Mouse (Mus musculus) limb, embryonic 11.5 days (tissue): Measurements from ENCODE around the gene Spats2. TPM values are rescaled to one million over a fixed set of nuclear protein-coding genes. Genes with fewer than 3 reads are reported as not detected.

Source experiments
- ATAC-seq: fragments of 200-750 bp; cut with Nextera tagmentation; 2 replicates; pipeline ENCODE4 v1.8.0; 2017; ENCODE audit warnings: low read depth; ENCODE audit not compliant: insufficient number of reproducible peaks, low FRiP score, low TSS enrichment
- DNase-seq: peaks from one replicate; pipeline ENCODE4 v3.0.0-alpha.2; 2015; ENCODE audit warnings: low spot score
- H3K27ac ChIP-seq: fragments of 300-500 bp; sonication (generic); replicated peaks from 2 replicates; pipeline ENCODE4 v1.5.1; 2014; ENCODE audit warnings: low read depth, mild to moderate bottlenecking, low read length
- H3K27me3 ChIP-seq: fragments of 300-500 bp; sonication (generic); 2 replicates; pipeline ENCODE4 v1.6.1; 2014; ENCODE audit warnings: mild to moderate bottlenecking, low read length, mixed read lengths; ENCODE audit not compliant: control insufficient read depth, insufficient read depth
- H3K36me3 ChIP-seq: fragments of 300-500 bp; sonication (generic); 2 replicates; pipeline ENCODE4 v1.6.1; 2014; ENCODE audit warnings: mild to moderate bottlenecking, low read length, moderate library complexity, mixed read lengths; ENCODE audit not compliant: control insufficient read depth, insufficient read depth
- H3K4me1 ChIP-seq: fragments of 300-500 bp; sonication (generic); 2 replicates; pipeline ENCODE4 v1.6.1; 2014; ENCODE audit warnings: low read length, mixed read lengths; ENCODE audit not compliant: control insufficient read depth, insufficient read depth
- H3K4me2 ChIP-seq: fragments of 300-500 bp; sonication (generic); 2 replicates; pipeline ENCODE4 v1.6.1; 2014; ENCODE audit warnings: low read depth, mild to moderate bottlenecking, moderate library complexity; ENCODE audit not compliant: severe bottlenecking
- H3K4me3 ChIP-seq: fragments of 300-500 bp; sonication (generic); 2 replicates; pipeline ENCODE4 v1.5.1; 2014; ENCODE audit warnings: low read depth, low read length
- H3K9ac ChIP-seq: fragments of 300-500 bp; sonication (generic); 2 replicates; pipeline ENCODE4 v1.6.1; 2014; ENCODE audit warnings: mild to moderate bottlenecking, low read length
- H3K9me3 ChIP-seq: fragments of 300-500 bp; sonication (generic); 2 replicates; pipeline ENCODE4 v1.6.1; 2016; ENCODE audit warnings: low read length; ENCODE audit not compliant: control insufficient read depth
- WGBS: fragments of 180-500 bp; shearing (Covaris S2); extraction: QIAGEN DNeasy Blood & Tissue Kit; methylation state at CpG from one replicate; pipeline ENCODE4 v1.1.7; 2014; 5-methylcytosine and 5-hydroxymethylcytosine counted together
- polyA plus RNA-seq: library from polyadenylated mRNA; unstranded; fragments of >200 nt; fragmentation: Nextera tagmentation; extraction: Ambion mirVana; gene quantifications from 2 replicates; pipeline ENCODE4 v1.2.1, GENCODE M21; 2014

The Spats2 gene
- polyA plus RNA-seq, 1 experiment from 2014 or later = 70.1 TPM

DNA sequence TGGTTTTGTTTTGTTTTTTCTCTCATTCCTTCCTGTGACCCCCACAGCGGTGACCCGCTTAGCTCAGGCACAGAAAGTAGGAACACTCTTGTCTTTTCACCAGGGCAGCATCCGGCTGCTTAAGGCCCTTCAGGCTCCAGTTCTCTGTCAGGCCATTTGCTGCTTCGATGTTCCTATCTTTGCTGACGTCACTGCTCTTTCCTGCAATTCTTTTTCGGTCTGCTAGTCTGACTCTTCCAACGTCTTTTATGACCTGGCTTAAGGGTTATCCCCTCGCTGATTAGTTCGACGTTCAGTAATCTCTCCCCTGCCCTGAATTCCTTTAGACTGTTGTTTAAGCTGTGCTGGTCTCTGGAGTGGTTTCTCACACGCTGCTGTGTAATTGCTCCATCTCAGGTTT lies 9.2 kb upstream of the Spats2 start:
- Histone ChIP-seq H3K9me3 (no peaks in the 10 kb centered on the region), H3K27me3 (no peaks in the 10 kb centered on the region), H3K4me1 (no peaks in the 10 kb centered on the region), H3K4me3 (no peak overlapping the region), H3K27ac (no peak overlapping the region), H3K36me3 (no peaks in the 10 kb centered on the region), H3K4me2 (no peak overlapping the region), H3K9ac (no peak overlapping the region)
- no peak for DNase-seq
- 53% methylated on average over 11 of the region's 11 CpGs for WGBS
- no peak for ATAC-seq

GRCm38 (mm10) chr15:99120814-99121213 lies 4.9 kb upstream of the Spats2 start:
- Histone ChIP-seq H3K4me2 (no peak overlapping the region), H3K9ac (no peak overlapping the region)
- WGBS = 16% methylated on average over 11 of the region's 11 CpGs

GRCm38 (mm10) chr15:99122642-99123041 lies 3.1 kb upstream of the Spats2 start:
- no peak overlapping the region for H3K27ac ChIP-seq
- H3K36me3 ChIP-seq = no peaks in the 10 kb centered on the region
- H3K27me3 ChIP-seq = no peaks in the 10 kb centered on the region
- 73% methylated on average over 2 of the region's 2 CpGs for WGBS
- DNase-seq = no peak
- H3K4me2 ChIP-seq = no peak overlapping the region
- no peak for ATAC-seq
- no peaks in the 10 kb centered on the region for H3K9me3 ChIP-seq
- H3K4me1 ChIP-seq = no peaks in the 10 kb centered on the region
- no peak overlapping the region for H3K9ac ChIP-seq
- H3K4me3 ChIP-seq = no peak overlapping the region

More at GRCm38 (mm10) chr15:99120814-99121213, 4.9 kb upstream of the Spats2 start:
- H3K27ac ChIP-seq = no peak overlapping the region
- H3K4me3 ChIP-seq = no peak overlapping the region
- ATAC-seq (no peak), DNase-seq (no peak)
- no peaks in the 10 kb centered on the region for H3K27me3 ChIP-seq
- H3K4me1 ChIP-seq = no peaks in the 10 kb centered on the region
- no peaks in the 10 kb centered on the region for H3K36me3 ChIP-seq
- no peaks in the 10 kb centered on the region for H3K9me3 ChIP-seq

DNA sequence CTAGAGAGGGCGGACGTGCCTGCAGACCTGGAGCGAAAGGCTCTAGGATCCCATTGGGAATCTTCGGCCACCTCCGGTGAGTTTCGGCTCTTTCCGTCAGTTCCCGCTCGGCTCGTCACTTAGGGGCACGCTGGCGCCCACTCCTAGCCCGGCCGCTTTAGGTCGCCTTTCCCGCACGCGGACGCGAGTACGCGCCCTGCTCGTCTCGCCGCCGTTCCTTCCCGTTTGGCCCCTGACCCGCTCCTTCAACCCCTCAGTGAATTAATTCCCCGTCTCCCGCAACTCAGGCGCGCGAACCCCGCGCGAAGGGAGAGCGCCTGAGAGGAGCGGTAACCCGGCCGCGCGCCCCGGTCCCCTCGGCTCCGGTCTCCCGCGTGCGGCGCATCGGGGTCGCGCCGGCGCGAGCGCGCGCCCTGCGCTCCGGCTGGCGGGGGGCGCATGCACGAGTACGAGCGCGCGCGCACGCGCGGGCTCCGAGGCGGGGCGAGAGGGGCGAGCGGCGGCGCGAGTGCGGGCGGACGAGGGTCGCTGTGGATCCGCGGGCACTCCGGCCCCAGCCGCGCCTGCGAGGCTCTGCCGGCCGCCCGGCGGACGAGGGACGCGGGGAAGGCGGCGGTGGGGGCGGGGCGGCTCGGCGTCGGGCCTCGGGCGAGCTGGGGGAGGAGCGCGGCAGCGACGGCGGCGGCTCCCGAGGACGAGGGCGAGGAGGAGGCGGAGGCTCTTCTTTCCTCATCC lies 532 bp downstream of the Spats2 start:
- Histone ChIP-seq H3K4me2 (peak overlapping the region; percentile 75), H3K27me3 (no peaks in the 10 kb centered on the region), H3K9ac (peak overlapping the region; percentile 93), H3K36me3 (peaks cover 2% of the 10 kb centered on the region; the same call in 1 of the 2 replicates), H3K4me1 (peaks cover 12% of the 10 kb centered on the region; the same call in 1 of the 2 replicates), H3K9me3 (no peaks in the 10 kb centered on the region), H3K27ac (peak overlapping the region; percentile 92), H3K4me3 (peak overlapping the region; percentile 59)
- WGBS = under 1% methylated on average over 76 of the region's 115 CpGs
- ATAC-seq (peak; percentile 90), DNase-seq (peak; percentile 96)

DNA sequence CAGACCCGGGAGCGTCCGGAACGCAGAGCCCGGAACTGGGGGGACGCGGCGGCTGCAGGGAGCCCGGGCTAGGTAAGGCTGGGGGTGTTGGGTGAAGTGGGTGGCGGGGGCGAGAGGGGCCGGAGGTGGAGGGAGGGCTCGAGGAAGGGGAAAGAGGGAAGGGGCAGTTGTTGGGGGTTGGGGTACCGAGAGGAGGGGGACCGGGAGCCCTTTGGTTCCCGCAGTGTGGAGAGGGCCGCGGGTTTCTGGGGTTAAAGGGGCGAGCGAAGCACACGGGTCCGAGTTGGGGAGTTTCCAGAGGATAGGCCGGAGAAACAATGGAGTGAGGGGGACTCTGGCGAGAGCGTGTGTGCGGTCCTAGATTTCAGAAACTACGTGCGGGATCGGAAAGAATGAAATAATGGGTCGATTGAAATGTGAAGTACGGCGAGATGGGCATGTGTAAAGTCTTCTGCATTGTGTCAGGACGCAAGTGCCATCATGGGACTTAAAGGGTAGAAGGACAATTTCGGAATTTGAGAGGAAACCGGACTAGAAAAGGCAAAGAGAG lies 1.2 kb downstream of the Spats2 start:
- H3K9me3 ChIP-seq = no peaks in the 10 kb centered on the region
- peak overlapping the region; percentile 59 for H3K4me3 ChIP-seq
- peak overlapping the region; percentile 92 for H3K27ac ChIP-seq
- ATAC-seq = peak; percentile 48
- DNase-seq = no peak
- H3K27me3 ChIP-seq = no peaks in the 10 kb centered on the region
- peak overlapping the region; percentile 75 for H3K4me2 ChIP-seq
- peak overlapping the region; percentile 93 for H3K9ac ChIP-seq
- H3K36me3 ChIP-seq = peaks cover 2% of the 10 kb centered on the region; the same call in 1 of the 2 replicates
- peaks cover 12% of the 10 kb centered on the region; the same call in 1 of the 2 replicates for H3K4me1 ChIP-seq
- under 1% methylated on average over 33 of the region's 35 CpGs for WGBS

DNA sequence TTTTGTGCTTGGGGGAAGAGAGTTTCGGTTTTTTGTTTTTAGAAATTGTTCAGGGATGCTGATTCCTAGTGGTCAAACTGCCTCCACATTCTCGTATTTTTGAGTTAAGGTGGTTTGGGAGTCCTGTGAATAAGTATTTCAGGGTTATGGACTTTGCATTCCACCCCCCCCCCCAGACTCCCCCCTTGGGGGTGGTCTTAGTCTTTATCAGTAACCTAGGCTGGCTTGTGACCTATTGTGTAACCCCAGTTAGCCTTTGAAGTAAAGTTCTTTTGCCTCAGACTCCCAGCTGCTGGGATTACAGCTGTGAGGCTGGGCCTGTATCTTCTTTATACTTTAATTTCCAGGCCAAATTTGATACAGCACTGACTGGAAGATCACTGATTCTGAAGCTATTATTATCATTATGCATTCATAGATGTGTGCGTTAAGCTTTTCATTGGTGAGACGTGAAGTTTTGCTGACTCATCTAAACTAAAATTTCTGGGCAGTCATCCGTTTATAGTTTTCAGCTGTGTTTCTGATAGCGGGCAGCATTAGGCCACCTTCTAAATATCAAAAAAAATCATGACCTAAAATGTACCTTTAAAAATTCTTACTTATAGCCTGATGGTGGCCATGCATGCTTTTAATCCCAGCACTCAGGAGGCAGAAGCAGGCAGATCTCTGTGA lies 2.3 kb downstream of the Spats2 start:
- 0 out of 2 replicates have a peak overlapping the region, but pooled peaks have one; percentile 27 for H3K9ac ChIP-seq
- peak overlapping the region; percentile 75 for H3K4me2 ChIP-seq
- H3K27me3 ChIP-seq = no peaks in the 10 kb centered on the region
- H3K4me1 ChIP-seq = peaks cover 12% of the 10 kb centered on the region; the same call in 1 of the 2 replicates
- H3K36me3 ChIP-seq = peaks cover 2% of the 10 kb centered on the region; the same call in 1 of the 2 replicates
- ATAC-seq = no peak
- 75% methylated on average over 6 of the region's 6 CpGs for WGBS
- no peak for DNase-seq
- H3K4me3 ChIP-seq = peak overlapping the region; percentile 59
- no peak overlapping the region for H3K27ac ChIP-seq
- H3K9me3 ChIP-seq = no peaks in the 10 kb centered on the region

DNA sequence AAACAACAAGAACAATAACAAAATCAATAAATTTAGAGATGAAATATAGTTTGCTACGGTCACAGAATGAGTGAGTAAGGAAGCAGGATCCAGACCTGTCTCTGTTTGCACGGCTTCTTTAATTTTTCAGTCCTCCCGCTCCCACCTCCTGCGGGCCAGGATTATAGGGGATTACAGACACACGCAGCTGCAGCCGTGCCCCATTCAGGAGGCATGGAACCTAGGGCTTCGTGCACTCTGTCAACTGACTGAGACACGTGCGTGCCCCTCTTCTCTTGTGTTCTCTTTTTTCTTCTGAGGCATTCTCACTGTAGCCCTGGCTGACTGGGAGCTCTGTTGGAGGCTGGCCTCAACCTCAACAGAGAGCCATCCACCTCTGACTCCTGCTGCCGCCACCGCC lies 3.7 kb downstream of the Spats2 start:
- H3K9me3 ChIP-seq = no peaks in the 10 kb centered on the region
- DNase-seq (no peak), ATAC-seq (no peak)
- H3K4me3 ChIP-seq = no peak overlapping the region
- H3K4me2 ChIP-seq = no peak overlapping the region
- H3K36me3 ChIP-seq = peaks cover 2% of the 10 kb centered on the region; the same call in 1 of the 2 replicates
- H3K9ac ChIP-seq = no peak overlapping the region
- no peak overlapping the region for H3K27ac ChIP-seq
- H3K27me3 ChIP-seq = no peaks in the 10 kb centered on the region
- 65% methylated on average over 11 of the region's 11 CpGs for WGBS
- H3K4me1 ChIP-seq = peaks cover 12% of the 10 kb centered on the region; the same call in 1 of the 2 replicates
